Mouse (Mus musculus): ENCODE measurements around the gene Pcyt2.

DNA sequence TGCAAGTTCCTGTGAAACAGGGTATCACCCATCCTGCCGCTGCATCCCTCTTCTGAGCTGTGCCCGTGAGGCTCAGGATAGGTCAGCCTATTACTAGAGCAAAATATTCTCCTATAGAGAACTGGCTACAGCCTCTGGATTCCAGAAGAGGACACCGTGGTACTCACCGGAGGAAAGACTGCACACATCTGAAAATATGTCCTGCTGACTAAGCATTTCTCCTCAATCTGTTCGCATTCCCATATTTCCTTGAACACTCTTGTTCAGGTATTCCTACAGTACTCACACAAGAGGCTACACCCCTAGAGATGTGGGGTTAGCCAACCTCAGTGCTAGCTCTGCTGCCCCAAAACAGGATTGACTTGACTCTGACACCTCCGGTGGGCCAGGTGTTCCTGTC, 49.4 kb downstream of the Pcyt2 start:
- no peak for TF ChIP-seq CTCF (IDR thresholded peaks at IDR 0.05; ENCODE audit: insufficient read depth, low read length)
- no peak for TF ChIP-seq POLR2A (IDR thresholded peaks at IDR 0.05; ENCODE audit: borderline replicate concordance, extremely low read depth, low read depth, low read length)
